Mouse (Mus musculus): ENCODE data around the gene BC107364.
"Not testable (repeated sequence)": the region's sequence is repeated elsewhere in the genome, so short reads cannot be mapped to it uniquely, and the experiment has no call there.

The BC107364 gene

GRCm38 (mm10) chr3:96410966-96411365, 41.1 kb downstream of the BC107364 start:
- no peak for DNase-seq

DNA sequence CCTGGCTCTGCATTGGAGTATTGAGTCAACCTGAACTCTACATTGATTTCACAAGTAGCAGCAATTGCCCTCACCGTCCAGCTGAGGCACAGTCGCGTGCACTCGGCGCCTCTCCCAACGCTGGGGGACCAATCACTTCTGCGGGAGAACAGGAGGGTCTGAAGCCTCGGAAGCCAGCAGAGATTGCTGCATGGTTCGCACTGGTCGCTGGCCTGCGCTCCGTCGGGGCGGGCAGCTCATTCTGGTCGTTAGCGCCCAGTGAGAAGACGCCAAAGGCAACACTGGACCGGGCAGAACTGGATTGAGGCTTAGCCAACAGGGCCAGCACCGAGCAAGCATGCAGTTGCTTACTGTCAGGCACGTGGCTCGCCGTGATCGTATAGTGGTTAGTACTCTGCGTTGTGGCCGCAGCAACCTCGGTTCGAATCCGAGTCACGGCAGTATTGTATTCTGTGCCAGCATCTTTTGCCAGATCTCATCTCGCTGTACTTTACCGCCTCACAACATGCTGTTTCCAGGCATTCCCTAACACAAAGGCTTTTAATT, 42.3 kb downstream of the BC107364 start:
- DNase-seq: no peak

DNA sequence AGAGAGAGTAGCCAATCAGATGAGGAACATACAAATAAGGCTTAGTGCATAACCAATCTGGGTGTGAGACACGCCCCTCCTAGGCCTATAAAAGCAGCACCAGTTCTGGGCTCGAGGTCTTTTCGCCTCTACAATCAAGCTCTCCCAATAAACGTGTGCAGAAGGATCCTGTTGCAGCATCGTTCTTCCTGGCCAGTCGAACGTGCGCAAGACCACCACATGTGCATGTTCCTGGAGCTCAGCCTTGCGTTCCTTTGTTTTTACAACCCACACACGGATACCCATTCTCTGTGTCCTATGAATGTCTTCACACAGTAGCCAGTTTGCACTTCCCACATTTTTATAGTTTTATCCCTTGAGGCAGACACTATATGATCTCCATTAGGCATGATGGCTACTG, 44.0 kb downstream of the BC107364 start:
- not testable (repeated sequence) for DNase-seq

DNA sequence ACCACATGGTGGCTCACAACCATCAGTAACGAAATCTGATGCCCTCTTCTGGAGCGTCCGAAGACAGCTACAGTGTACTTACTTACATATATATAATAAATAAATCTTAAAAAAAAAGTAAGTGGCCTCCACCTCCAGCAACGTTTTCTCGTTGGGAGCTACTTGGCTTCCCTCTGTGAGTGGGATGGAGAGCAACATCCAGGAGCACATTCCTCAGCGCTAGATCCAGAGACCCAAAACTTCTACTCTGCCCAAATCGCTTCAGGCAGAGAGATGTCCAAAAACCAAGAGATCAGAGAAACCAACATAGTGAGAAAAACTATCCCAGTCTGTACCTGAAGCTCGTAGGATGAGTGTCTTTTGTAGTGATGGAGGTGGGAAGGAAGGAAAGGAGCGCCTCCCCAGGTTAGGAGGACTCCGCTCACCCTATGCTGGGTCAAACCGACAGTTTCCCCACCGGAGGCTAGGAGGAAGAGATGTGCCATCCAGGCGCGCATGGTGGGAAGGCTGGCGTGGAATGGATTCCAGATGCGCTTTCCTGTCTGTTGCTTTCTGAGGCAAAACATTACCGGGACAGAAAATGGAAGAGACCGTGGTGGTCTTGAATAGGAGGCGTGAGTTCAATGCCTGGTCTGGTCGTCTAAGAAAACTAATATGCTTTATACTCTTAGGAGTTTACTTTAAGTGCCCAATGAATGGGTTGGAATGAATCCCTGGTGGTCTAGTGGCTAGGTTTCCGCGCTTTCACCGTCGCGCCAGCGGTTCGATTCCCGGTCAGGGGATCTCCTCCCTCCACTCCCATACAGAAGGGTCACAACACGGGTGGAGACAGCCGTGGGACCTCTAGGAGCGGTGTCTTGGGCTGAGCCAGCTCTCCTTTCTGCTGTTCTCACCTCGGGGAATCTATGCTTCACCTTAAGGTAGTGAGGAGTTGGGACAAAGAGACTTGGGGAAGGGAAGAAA, 46.3 kb downstream of the BC107364 start:
- DNase-seq: no peak

DNA sequence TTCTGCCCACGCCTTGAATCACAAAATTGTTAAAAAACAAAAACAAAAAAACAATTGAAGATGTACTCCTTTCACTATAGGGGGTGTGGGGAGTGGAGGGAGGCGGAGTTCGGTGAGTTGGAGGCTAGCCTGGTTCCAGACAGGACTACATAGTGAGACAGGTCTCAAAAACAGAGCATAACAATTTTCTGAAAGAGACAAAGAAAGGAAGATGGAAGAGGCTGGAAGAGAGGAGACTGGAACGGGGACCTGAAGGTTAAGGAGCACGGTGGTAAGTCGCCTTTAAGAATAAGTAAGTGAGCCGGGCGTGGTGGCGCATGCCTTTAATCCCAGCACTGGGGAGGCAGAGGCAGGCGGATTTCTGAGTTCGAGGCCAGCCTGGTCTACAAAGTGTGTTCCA, 47.1 kb downstream of the BC107364 start:
- no peak for DNase-seq

DNA sequence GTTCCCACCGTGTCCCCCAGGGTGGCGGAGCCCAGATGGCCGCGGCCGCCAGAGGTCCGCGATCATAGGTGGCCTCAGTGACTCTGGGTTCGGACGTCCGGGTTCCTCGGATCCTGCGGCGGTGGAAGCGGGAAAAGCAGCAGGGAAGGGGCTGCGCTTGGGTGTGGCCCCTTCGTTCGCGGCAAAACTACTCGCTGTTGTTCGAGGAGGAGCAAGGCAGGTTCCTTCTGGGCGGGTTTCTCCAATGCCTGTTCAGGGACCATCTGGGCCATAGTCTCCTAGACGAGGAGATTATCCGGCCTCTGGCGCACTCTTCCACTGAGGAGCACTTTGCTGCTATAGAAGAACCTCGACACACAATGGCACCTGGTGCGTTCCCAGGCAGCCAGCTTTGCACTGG, 47.7 kb downstream of the BC107364 start:
- no peak for DNase-seq

DNA sequence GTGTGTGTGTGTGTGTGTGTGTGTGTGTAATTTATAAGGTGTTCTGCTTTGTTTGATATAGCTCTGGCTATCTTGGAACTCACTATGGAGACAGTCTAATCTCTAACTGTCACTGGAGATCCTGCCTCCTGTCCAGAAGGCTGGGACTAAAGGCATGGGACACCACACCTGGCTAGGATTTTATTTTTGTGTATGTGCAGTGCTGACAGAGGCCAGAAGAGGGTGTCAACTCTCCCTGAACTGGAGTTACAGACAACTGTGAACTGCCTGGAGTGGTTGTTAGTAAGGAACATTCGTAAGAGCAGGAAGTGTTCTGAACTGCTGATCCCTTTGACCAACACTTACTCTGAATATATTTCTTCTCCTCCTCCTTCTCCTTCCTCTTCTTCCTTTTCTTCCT, 49.1 kb downstream of the BC107364 start:
- DNase-seq: no peak

- no peak for DNase-seq
Observed at GRCm38 (mm10) chr3:96401832-96402501, 50.1 kb downstream of the BC107364 start.

- no peak for DNase-seq
Observed at GRCm38 (mm10) chr3:96401474-96401831, 50.7 kb downstream of the BC107364 start.

DNA sequence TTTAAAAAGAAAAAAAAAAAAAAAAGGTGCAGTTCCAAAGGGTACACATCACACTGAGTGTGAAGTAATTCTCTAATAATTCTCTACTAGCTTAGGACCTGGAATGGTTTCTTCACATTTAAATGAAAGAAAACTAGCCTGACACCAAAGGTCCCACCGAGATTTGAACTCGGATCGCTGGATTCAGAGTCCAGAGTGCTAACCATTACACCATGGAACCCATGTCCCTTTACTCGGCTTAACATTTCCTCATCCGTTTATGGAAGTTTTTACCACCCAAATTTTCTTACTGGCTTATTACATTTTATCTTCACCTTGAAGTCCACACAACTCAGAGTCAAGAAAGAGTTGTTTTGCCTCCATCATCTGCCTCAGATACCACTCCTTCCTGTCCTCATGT, 53.2 kb downstream of the BC107364 start:
- DNase-seq: no peak

DNA sequence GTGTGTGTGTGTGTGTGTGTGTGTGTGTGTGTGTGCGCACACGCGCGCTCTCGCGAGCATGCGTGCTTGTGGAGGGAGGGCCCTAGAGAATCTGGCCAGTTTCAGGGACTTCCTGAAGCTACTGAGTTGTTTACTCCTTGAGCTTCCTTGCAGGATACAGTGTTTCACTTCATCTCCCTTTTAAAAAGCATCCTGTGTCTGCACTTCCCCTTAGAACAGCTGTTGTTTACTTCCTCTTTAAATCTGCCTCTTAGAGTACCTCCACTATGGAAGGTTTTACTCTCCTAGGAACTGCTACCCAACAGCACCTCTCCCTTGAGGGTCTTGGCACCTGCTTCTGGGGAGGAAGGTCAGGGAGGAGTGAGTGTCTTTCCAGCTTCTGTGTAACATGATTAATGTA, 55.2 kb downstream of the BC107364 start:
- DNase-seq: no peak

GRCm38 (mm10) chr3:96387202-96387601, 64.9 kb downstream of the BC107364 start:
- DNase-seq: not testable (repeated sequence)

All from lung, adult 18-20 months (tissue).